Mouse (Mus musculus): ENCODE results near the gene Kpna4. TPM values are rescaled to one million over a fixed set of nuclear protein-coding genes. Genes with fewer than 3 reads are reported as not detected.

The Kpna4 gene
- polyA plus RNA-seq (2014; fragmentation: Illumina TruSeq; extraction: RNeasy Lipid Tissue Mini Kit (QIAGEN cat#74804)), result 222 TPM

DNA sequence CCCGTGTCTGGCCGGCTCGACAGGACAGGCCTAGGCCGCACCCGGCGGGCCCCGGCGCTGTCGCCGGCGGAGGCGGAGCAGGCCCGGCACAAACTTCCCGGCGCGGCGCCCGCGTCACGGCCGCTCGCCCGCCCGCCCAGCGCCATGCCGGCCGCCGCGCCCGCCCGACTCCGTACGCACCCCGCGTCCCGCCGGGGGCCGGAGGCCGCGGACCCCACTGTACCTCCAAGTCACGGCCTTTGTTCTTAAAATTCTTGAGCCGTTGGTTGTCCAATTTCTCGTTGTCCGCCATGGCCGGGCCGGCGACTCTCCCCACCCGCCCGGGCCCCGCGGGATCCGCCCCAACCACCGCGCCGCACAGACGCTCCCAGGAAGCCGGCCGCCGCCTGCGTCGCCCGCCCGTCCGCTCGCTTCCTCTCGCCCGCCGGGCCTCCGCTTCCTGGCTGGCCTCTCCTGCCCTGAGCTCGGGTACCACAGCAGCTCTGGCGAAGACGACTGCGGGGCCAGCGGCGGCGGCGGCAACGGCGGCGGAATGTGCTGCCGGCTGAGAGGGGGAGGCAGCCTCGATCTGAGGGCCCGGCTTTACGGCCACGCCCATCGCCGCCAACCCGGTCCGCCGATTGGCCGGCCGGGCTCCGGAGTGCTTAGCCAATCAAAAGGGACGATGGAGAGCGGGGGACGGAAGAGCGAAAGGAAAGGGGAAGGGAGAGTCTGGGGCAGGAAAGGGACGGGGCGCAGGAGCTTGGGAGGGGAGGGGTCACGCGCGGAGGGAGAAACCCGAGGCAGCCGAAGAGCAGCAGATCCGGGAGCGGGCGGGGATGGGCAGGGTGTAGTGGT, at the start of gene Kpna4:
TSS of gene Kpna4 (minus strand) at position 605 of the 837 bp plus-strand sequence.

GRCm38 (mm10) chr3:69044645-69045399, 82.1 kb downstream of the Kpna4 start, which contains the start of gene Trim59:
Trim59 (minus strand) TSS chr3:69044755.

Other genes with a start within 250 kb of the Kpna4 start
- gene Ift80, start 122.5 kb downstream of the Kpna4 start, polyA plus RNA-seq (2014; fragmentation: Illumina TruSeq; extraction: RNeasy Lipid Tissue Mini Kit (QIAGEN cat#74804)), result 59.4 TPM
- gene Smc4, start 122.4 kb downstream of the Kpna4 start, polyA plus RNA-seq (2014; fragmentation: Illumina TruSeq; extraction: RNeasy Lipid Tissue Mini Kit (QIAGEN cat#74804)), result 402 TPM
- gene Trim59, start 82.4 kb downstream of the Kpna4 start, polyA plus RNA-seq (2014; fragmentation: Illumina TruSeq; extraction: RNeasy Lipid Tissue Mini Kit (QIAGEN cat#74804)), result 165 TPM
- gene Arl14, start 95.3 kb upstream of the Kpna4 start, polyA plus RNA-seq (2014; fragmentation: Illumina TruSeq; extraction: RNeasy Lipid Tissue Mini Kit (QIAGEN cat#74804)), result 0.66 TPM
- 39.7 TPM for gene Ppm1l, start 189.7 kb upstream of the Kpna4 start, polyA plus RNA-seq (2014; fragmentation: Illumina TruSeq; extraction: RNeasy Lipid Tissue Mini Kit (QIAGEN cat#74804))

Measured in ovary, adult 10 weeks (tissue).